Mouse (Mus musculus) forebrain, embryonic 13.5 days (tissue): ENCODE measurements at regions not wholly inside any gene's neighbourhood (a gene's known extent, or its start where the extent isn't known, plus 50 kb on each side); places are given as distances from the start of the nearest gene placed in this dataset.

Experiments used
- ATAC-seq: fragments of 200-750 bp; cut with Nextera tagmentation; 2 replicates; pipeline ENCODE4 v1.8.0; 2017
- H3K27ac ChIP-seq: fragments of 300-500 bp; sonication (generic); 2 replicates; pipeline ENCODE4 v1.5.1; 2015; ENCODE audit warnings: inconsistent platforms, mild to moderate bottlenecking, moderate library complexity
- H3K27me3 ChIP-seq: fragments of 300-500 bp; sonication (generic); 2 replicates; pipeline ENCODE4 v1.6.1; 2015; ENCODE audit warnings: mild to moderate bottlenecking, inconsistent platforms
- H3K36me3 ChIP-seq: fragments of 300-500 bp; sonication (generic); 2 replicates; pipeline ENCODE4 v1.6.1; 2015; ENCODE audit warnings: mild to moderate bottlenecking, inconsistent platforms; ENCODE audit not compliant: poor library complexity, severe bottlenecking
- H3K4me1 ChIP-seq: fragments of 300-500 bp; sonication (generic); 2 replicates; pipeline ENCODE4 v1.6.1; 2015; ENCODE audit warnings: inconsistent platforms
- H3K4me2 ChIP-seq: fragments of 300-500 bp; sonication (generic); 2 replicates; pipeline ENCODE4 v1.6.1; 2015; ENCODE audit warnings: inconsistent platforms, mild to moderate bottlenecking, moderate library complexity
- H3K4me3 ChIP-seq: fragments of 300-500 bp; sonication (generic); 2 replicates; pipeline ENCODE4 v1.5.1; 2015; ENCODE audit warnings: mild to moderate bottlenecking, inconsistent platforms
- H3K9ac ChIP-seq: fragments of 300-500 bp; sonication (generic); 2 replicates; pipeline ENCODE4 v1.6.1; 2015; ENCODE audit warnings: mild to moderate bottlenecking, inconsistent platforms
- H3K9me3 ChIP-seq: fragments of 300-500 bp; sonication (generic); replicated peaks from 2 replicates; pipeline ENCODE4 v1.6.1; 2016; ENCODE audit warnings: inconsistent platforms
- WGBS: fragments of 180-500 bp; shearing (Covaris S2); methylation state at CpG from one replicate; pipeline ENCODE4 v1.1.7; 2015; 5-methylcytosine and 5-hydroxymethylcytosine counted together

DNA sequence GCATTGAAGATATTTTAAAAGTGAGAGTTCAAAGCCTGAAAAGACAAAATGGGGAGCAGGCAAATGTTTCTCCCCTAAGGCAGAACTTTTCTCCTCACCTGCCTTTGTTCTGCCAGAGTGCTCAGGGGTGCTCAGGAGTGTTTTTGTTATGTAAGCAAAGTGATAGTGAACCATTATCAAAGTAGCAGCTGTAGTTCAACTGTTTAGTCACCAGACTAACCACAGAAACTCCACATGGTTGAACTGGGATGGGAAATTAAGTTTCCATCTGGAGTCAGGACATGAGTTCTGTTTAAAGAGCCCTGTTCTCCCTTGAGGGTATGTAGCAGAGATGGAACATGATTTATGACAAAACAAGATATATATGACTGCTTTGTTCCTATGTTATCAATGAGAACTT, 482.6 kb upstream of the Adam24 start:
- Histone ChIP-seq H3K4me1 (no peaks in the 10 kb centered on the region), H3K27ac (no peak overlapping the region), H3K36me3 (no peaks in the 10 kb centered on the region), H3K27me3 (no peaks in the 10 kb centered on the region), H3K4me2 (no peak overlapping the region), H3K9me3 (no peaks in the 10 kb centered on the region), H3K4me3 (no peak overlapping the region), H3K9ac (no peak overlapping the region)
- no peak for ATAC-seq

GRCm38 (mm10) chr8:40193148-40193547, 481.7 kb upstream of the Adam24 start:
- H3K4me1 ChIP-seq = no peaks in the 10 kb centered on the region
- H3K9ac ChIP-seq = no peak overlapping the region
- H3K36me3 ChIP-seq = no peaks in the 10 kb centered on the region
- no peak for ATAC-seq
- 29% methylated on average over 1 of the region's 1 CpGs for WGBS
- H3K27ac ChIP-seq = no peak overlapping the region
- H3K4me2 ChIP-seq = no peak overlapping the region
- H3K27me3 ChIP-seq = no peaks in the 10 kb centered on the region
- no peak overlapping the region for H3K4me3 ChIP-seq
- H3K9me3 ChIP-seq = no peaks in the 10 kb centered on the region

GRCm38 (mm10) chr8:40210871-40211270, 464.0 kb upstream of the Adam24 start:
- 83% methylated on average over 4 of the region's 4 CpGs for WGBS
- no peaks in the 10 kb centered on the region for H3K9me3 ChIP-seq
- H3K36me3 ChIP-seq = no peaks in the 10 kb centered on the region
- H3K4me2 ChIP-seq = no peak overlapping the region
- no peaks in the 10 kb centered on the region for H3K27me3 ChIP-seq
- no peak overlapping the region for H3K27ac ChIP-seq
- no peak overlapping the region for H3K9ac ChIP-seq
- ATAC-seq = peak; percentile 36; the same call in 1 of the 2 replicates
- H3K4me1 ChIP-seq = no peaks in the 10 kb centered on the region
- H3K4me3 ChIP-seq = no peak overlapping the region

- WGBS = 85% methylated on average over 4 of the region's 4 CpGs
- no peaks in the 10 kb centered on the region for H3K4me1 ChIP-seq
- no peak overlapping the region for H3K4me3 ChIP-seq
- no peaks in the 10 kb centered on the region for H3K36me3 ChIP-seq
- no peak overlapping the region for H3K9ac ChIP-seq
- H3K4me2 ChIP-seq = no peak overlapping the region
- no peaks in the 10 kb centered on the region for H3K27me3 ChIP-seq
- ATAC-seq = no peak
- no peaks in the 10 kb centered on the region for H3K9me3 ChIP-seq
- H3K27ac ChIP-seq = no peak overlapping the region
Observed at GRCm38 (mm10) chr8:40223521-40223920, 451.4 kb upstream of the Adam24 start.

DNA sequence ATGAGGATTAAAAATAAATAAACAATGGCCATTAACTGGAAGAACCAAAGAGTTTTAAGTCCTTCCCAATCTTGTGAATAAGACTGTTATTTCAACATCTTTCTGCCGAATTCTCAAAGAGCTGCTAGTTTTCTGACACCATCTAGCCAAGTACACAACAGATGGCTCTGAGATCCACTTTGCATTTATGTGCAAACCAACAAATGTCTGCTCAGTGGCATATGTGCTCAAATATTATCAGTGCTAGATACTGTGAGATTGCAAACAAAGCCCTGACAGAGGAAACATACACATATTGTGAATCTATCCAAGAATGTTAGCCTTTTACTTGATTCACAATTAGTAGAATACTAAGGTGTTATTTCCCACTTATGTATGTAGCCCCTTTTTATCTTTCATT, 447.6 kb upstream of the Adam24 start:
- H3K9ac ChIP-seq = no peak overlapping the region
- no peak overlapping the region for H3K4me2 ChIP-seq
- no peaks in the 10 kb centered on the region for H3K27me3 ChIP-seq
- no peak overlapping the region for H3K27ac ChIP-seq
- WGBS = 67% methylated on average over 1 of the region's 1 CpGs
- H3K4me3 ChIP-seq = no peak overlapping the region
- no peaks in the 10 kb centered on the region for H3K36me3 ChIP-seq
- H3K4me1 ChIP-seq = no peaks in the 10 kb centered on the region
- peak; percentile 89 for ATAC-seq
- no peaks in the 10 kb centered on the region for H3K9me3 ChIP-seq
